Mouse (Mus musculus): ENCODE measurements around the gene Prss12. TPM values are rescaled to one million over a fixed set of nuclear protein-coding genes. Genes with fewer than 3 reads are reported as not detected.

The Prss12 gene
- polyA plus RNA-seq, 1 experiment from 2014 or later = 11.5 TPM

- DNase-seq = no peak
- ATAC-seq (ENCODE audit: insufficient read depth) = no peak
- 63% methylated on average over 1 of the region's 1 CpGs for whole genome bisulfite sequencing
Observed at GRCm38 (mm10) chr3:123537279-123537678, 90.6 kb downstream of the Prss12 start.

GRCm38 (mm10) chr3:123543585-123544304, 97.0 kb downstream of the Prss12 start:
- H3K4me3 ChIP-seq (ENCODE audit: low read depth, low read length) = no peak overlapping the region
- H3K9ac ChIP-seq = no peak overlapping the region
- no peaks in the 10 kb centered on the region for H3K27me3 ChIP-seq (ENCODE audit: insufficient read depth, low read length)
- H3K36me3 ChIP-seq (ENCODE audit: insufficient read depth) = no peaks in the 10 kb centered on the region
- H3K27ac ChIP-seq (ENCODE audit: low read depth) = no peak overlapping the region
- WGBS = 61% methylated on average over 6 of the region's 6 CpGs
- no peak for TF ChIP-seq CTCF (IDR thresholded peaks at IDR 0.05; ENCODE audit: low read depth)
- no peak overlapping the region for H3K4me2 ChIP-seq
- no peaks in the 10 kb centered on the region for H3K9me3 ChIP-seq (ENCODE audit: low read depth, low read length)
- ATAC-seq (ENCODE audit: insufficient read depth) (no peak), DNase-seq (no peak)
- H3K4me1 ChIP-seq (ENCODE audit: insufficient read depth) = no peaks in the 10 kb centered on the region

More at GRCm38 (mm10) chr3:123537279-123537678, 90.6 kb downstream of the Prss12 start:
- no peak for TF ChIP-seq CTCF (IDR thresholded peaks at IDR 0.05; ENCODE audit: low read depth)
- Histone ChIP-seq H3K9ac (no peak overlapping the region), H3K9me3 (ENCODE audit: low read depth, low read length) (no peaks in the 10 kb centered on the region), H3K4me3 (ENCODE audit: low read depth, low read length) (no peak overlapping the region), H3K27ac (ENCODE audit: low read depth) (no peak overlapping the region), H3K4me1 (ENCODE audit: insufficient read depth) (no peaks in the 10 kb centered on the region), H3K27me3 (ENCODE audit: insufficient read depth, low read length) (no peaks in the 10 kb centered on the region), H3K4me2 (no peak overlapping the region), H3K36me3 (ENCODE audit: insufficient read depth) (no peaks in the 10 kb centered on the region)

GRCm38 (mm10) chr3:123550487-123550886, 103.8 kb downstream of the Prss12 start:
- 75% methylated on average over 3 of the region's 3 CpGs for WGBS
- Histone ChIP-seq H3K9ac (no peak overlapping the region), H3K36me3 (ENCODE audit: insufficient read depth) (no peaks in the 10 kb centered on the region), H3K4me2 (no peak overlapping the region), H3K27ac (ENCODE audit: low read depth) (no peak overlapping the region), H3K4me3 (ENCODE audit: low read depth, low read length) (no peak overlapping the region), H3K4me1 (ENCODE audit: insufficient read depth) (no peaks in the 10 kb centered on the region), H3K27me3 (ENCODE audit: insufficient read depth, low read length) (no peaks in the 10 kb centered on the region), H3K9me3 (ENCODE audit: low read depth, low read length) (no peaks in the 10 kb centered on the region)
- no peak for DNase-seq
- no peak for ATAC-seq (ENCODE audit: insufficient read depth)
- no peak for TF ChIP-seq CTCF (IDR thresholded peaks at IDR 0.05; ENCODE audit: low read depth)

GRCm38 (mm10) chr3:123553872-123554271, 107.2 kb downstream of the Prss12 start:
- Histone ChIP-seq H3K27ac (ENCODE audit: low read depth) (no peak overlapping the region), H3K4me1 (ENCODE audit: insufficient read depth) (no peaks in the 10 kb centered on the region), H3K9ac (no peak overlapping the region), H3K36me3 (ENCODE audit: insufficient read depth) (no peaks in the 10 kb centered on the region), H3K4me3 (ENCODE audit: low read depth, low read length) (no peak overlapping the region), H3K27me3 (ENCODE audit: insufficient read depth, low read length) (no peaks in the 10 kb centered on the region), H3K4me2 (no peak overlapping the region), H3K9me3 (ENCODE audit: low read depth, low read length) (no peaks in the 10 kb centered on the region)
- no peak for DNase-seq
- ATAC-seq (ENCODE audit: insufficient read depth) = no peak
- 63% methylated on average over 6 of the region's 6 CpGs for whole genome bisulfite sequencing
- TF ChIP-seq CTCF (IDR thresholded peaks at IDR 0.05; ENCODE audit: low read depth) = no peak

- WGBS = 87% methylated on average over 7 of the region's 7 CpGs
- no peak for DNase-seq
- no peak for ATAC-seq (ENCODE audit: insufficient read depth)
- no peaks in the 10 kb centered on the region for H3K36me3 ChIP-seq (ENCODE audit: insufficient read depth)
- TF ChIP-seq CTCF (IDR thresholded peaks at IDR 0.05; ENCODE audit: low read depth) = no peak
- no peaks in the 10 kb centered on the region for H3K9me3 ChIP-seq (ENCODE audit: low read depth, low read length)
- H3K4me3 ChIP-seq (ENCODE audit: low read depth, low read length) = no peak overlapping the region
- no peak overlapping the region for H3K4me2 ChIP-seq
- no peaks in the 10 kb centered on the region for H3K4me1 ChIP-seq (ENCODE audit: insufficient read depth)
- no peaks in the 10 kb centered on the region for H3K27me3 ChIP-seq (ENCODE audit: insufficient read depth, low read length)
- no peak overlapping the region for H3K27ac ChIP-seq (ENCODE audit: low read depth)
- no peak overlapping the region for H3K9ac ChIP-seq
Observed at GRCm38 (mm10) chr3:123555254-123555865, 108.6 kb downstream of the Prss12 start.

Other genes starting within 250 kb of the Prss12 start
- gene Synpo2, start 210.8 kb upstream of the Prss12 start, polyA plus RNA-seq (2014; fragmentation: Nextera tagmentation; extraction: Ambion mirVana) = 13.2 TPM in 2 replicates
- gene Sec24d, start 179.5 kb upstream of the Prss12 start, polyA plus RNA-seq (2014; fragmentation: Nextera tagmentation; extraction: Ambion mirVana) = 66.1 and 78.9 TPM in 2 replicates
- gene Mettl14, start 60.8 kb upstream of the Prss12 start, polyA plus RNA-seq (2014; fragmentation: Nextera tagmentation; extraction: Ambion mirVana) = 20.1 and 21.0 TPM in 2 replicates
- 0.31 and 0.36 TPM in 2 replicates for gene Ndst3, start 243.9 kb downstream of the Prss12 start, polyA plus RNA-seq (2014; fragmentation: Nextera tagmentation; extraction: Ambion mirVana)